Mouse (Mus musculus): Measurements from ENCODE around the gene Slc29a1.

DNA sequence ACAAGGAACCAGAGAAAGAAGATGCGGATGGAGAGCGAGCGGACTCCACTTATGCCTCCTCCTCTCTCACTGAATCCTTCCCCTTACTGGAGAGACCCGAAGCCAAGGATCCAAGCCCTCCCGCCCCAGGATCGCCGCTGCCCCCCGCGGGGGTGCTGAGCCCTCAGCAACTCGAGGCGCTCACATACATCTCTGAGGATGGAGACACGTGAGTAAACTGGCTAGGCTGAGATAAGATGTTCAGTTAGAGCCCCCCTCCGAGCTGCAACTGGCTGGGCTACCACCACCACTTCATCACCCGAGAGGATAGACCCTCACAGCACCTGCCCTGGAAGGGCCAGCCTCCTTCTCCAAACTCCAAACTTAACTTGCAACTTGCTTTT is 43.3 kb downstream of the Slc29a1 start:
- no peak for TF ChIP-seq CTCF (IDR thresholded peaks at IDR 0.05; ENCODE audit: low read depth)
- TF ChIP-seq EP300 (optimal IDR thresholded peaks at IDR 0.05): no peak

All from stomach, postnatal 0 days (tissue).